Mouse (Mus musculus) right cerebral cortex, adult 2 months (tissue): ENCODE data around the gene H2al1d.
A peak's percentile ranks its signal among the peaks of the same experiment; 100 is the strongest.
"Not testable (repeated sequence)": the region's sequence is repeated elsewhere in the genome, so short reads cannot be mapped to it uniquely, and the experiment has no call there.

ENCODE experiments used
- DNase-seq, 2 experiments: peaks; one replicate each; pipeline ENCODE4 v3.0.0; 2021 to 2022; ENCODE audit warnings: low spot score in 2 of 2

The H2al1d gene

DNA sequence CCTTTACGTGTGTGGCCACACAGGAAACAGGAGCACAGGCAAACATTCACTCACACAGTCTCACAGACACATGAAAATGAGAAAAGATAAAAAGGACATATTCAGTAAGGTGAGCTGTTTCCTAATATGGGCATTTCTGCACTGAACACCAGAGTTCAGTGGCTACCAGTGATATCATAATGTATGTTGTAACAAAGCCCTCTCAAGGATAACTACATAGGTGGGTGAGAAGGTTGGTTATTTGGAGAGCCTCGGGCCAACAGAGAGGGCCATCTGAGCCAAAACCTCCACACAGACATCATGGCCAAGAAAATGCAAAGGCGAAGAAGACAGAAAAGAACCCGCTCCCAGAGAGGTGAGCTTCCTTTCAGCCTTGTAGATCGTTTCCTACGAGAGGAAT, at the start of gene H2al1d:
Gene H2al1d, plus strand, starts transcription at position 301 of the 400 bp plus-strand sequence.
- not testable (repeated sequence) for DNase-seq

DNA sequence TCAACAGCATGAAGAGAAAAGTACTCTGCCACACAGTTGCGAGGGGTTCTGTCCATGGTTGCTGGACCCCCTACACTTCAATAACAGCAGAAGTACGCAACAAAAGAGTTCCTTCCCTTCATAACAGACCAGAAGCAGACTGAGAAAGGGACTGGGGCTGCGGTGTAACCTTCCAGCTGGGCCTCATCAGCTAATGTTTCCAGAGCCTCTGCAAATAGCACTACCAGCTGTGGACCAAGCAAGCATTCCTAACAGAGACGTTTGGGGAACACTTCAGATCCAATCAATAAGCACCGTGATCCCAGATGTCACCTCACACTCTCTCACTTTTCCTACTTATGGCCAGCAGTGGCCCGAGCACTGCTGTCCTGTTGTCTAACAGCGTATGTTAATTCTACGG, 43.7 kb upstream of the H2al1d start:
- no peak for DNase-seq

DNA sequence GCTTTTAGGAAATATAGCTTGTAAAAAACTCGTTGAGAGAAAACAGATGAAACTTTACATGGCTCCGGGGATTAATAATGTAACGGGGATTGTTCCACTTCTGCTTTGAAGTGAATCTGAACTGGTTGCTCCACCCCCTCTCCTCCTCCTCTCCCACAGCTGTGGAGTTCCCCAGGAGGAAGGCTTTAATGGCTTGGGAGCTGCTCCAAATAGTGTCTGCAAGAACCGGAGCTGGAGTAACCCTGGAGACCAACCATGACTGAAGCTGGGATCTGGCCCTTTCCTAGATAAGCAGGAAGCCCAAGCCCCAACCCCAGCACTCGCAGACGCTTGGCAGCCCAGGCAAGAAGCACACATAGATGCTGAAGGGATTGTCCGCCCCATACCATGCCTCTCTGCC, 40.8 kb upstream of the H2al1d start:
- DNase-seq = peak in 1 of 2 experiments; percentile 9

DNA sequence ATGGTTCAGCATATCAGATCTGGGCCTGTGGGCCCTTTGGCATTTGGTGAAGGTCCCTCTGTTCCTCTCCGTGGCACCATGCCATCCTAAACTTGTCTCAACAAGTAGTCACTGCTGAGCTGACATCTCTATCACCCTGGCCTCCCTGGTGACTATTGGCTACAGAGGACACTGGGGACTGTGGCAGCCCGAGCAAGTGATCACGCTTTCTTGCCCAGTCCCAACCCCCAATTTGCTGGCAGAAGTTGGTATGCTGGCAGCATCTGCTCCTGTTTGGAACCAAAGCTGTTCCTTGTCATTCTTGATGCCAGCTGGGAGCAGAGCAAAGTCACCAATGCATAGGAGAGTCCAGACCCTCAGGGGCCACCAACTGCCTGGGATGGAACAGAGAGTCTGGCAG, 39.5 kb upstream of the H2al1d start:
- no peak for DNase-seq

DNA sequence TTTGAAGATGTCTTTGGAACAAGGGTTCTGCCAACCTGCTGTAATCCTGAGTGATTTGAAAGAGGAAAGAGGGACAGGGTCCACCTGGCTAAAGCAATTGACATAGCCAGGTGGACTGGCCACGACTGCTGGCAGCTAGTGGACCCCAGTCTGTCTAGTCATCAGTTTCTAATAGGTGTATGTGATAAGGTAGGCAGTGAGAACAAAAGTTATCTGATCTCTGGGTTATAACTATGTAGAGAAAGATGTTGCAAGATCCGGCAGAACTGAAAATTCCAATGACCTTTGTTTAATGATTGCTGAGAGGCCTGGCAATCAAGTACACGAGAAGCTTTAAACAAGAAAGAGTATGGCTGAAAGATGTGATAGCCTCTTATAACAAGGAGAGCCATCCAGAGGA, 35.4 kb upstream of the H2al1d start:
- no peak for DNase-seq

DNA sequence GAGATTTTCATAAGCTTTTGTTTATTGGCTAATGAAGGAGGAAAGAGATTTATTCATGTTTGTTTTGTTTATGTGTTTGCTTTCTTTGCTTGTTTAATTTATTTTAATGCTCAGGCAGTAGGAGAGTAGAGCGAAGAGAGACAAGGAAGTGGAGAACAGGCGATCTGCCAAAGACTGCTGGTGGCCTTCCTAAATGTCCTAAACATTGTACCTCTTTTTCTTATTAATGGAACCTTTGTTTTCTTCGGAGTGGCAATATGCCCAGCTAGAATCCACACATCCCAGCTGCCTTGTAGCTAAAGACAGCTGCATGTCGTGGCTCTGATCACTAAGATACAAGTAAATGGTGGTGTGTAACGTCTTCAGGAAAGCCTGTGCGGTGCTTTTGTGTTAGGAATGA, 31.5 kb upstream of the H2al1d start:
- DNase-seq = no peak

DNA sequence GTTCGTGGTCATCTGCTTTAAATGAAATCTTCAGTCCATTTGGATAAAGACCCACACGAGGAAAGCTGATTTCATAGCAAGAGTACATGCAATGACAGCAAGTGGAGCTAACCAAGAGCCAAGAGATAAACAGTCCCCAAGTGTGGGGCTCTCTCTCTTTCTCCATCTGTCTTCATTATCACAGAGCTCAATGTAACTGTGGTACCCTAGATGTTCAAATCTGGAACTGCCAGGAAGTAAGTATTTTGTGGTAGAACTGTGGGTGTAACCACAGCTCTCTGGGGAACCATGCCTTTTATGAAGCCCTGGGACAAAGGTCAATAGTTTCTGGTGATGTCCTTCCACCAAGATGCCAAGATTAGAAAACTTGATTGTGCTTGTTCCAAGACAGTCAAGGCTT, 27.9 kb upstream of the H2al1d start:
- DNase-seq = no peak

DNA sequence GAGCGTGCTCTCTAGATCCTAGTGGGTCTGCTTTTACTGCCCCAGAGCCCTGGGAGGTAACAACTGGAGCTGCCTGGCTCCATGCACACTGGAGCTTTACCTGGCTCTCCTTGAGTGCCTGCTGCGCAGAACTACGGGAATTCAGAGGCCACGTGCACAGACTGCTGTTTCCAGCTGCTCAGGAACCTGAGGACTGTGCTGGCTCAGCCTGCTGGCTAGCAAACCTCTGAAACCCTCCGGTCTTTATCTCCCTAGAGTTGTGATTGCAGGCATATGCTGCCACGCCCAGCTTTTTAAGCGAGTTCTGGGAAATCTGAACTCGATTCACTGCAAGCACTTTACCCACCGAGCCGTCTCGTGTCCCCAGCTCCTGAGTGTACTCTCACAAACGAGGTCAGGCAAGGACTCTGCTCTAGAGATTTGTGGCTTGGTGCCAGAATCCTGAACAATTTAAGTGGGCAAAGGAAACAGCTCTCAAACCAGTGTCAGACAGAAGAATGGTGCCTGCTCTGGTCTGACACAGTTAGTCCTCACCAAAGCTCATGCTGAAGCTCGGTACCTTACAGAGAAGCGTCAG, 20.2 kb upstream of the H2al1d start:
- no peak for DNase-seq

DNA sequence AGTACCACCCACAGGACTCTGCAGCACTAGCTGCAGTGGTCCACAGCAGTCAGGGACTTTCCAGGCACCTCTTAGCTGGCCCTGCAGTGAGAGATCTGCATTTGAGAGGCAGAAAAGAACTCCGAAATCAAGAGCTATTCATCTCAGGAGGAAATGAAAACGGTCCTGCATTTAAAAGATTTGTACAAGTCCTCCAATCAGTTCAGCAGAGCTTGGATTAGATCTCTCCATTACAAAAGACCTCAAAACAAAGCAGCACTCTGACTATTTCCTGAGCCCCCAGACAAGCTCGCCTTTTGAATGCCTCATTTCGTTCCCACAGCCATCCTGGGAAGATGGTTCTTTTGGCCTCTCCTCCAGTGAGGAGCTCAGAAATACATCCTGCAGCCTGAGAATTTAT, 19.4 kb upstream of the H2al1d start:
- no peak for DNase-seq

DNA sequence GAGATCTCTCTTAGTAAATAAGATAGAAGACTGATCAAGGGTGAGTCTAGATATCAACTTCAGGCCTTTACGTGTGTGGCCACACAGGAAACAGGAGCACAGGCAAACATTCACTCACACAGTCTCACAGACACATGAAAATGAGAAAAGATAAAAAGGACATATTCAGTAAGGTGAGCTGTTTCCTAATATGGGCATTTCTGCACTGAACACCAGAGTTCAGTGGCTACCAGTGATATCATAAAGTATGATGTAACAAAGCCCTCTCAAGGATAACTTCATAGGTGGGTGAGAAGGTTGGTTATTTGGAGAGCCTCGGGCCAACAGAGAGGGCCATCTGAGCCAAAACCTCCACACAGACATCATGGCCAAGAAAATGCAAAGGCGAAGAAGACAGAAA, 9.7 kb upstream of the H2al1d start, which contains the start of gene H2al1a:
Gene H2al1a, plus strand, starts transcription at position 301 of the 400 bp plus-strand sequence.
- DNase-seq = not testable (repeated sequence)

DNA sequence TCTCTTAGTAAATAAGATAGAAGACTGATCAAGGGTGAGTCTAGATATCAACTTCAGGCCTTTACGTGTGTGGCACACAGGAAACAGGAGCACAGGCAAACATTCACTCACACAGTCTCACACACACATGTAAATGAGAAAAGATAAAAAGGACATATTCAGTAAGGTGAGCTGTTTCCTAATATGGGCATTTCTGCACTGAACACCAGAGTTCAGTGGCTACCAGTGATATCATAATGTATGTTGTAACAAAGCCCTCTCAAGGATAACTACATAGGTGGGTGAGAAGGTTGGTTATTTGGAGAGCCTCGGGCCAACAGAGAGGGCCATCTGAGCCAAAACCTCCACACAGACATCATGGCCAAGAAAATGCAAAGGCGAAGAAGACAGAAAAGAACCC, 6.5 kb upstream of the H2al1d start, which contains the start of gene H2al1b:
Gene H2al1b, plus strand, starts transcription at position 301 of the 400 bp plus-strand sequence.
- not testable (repeated sequence) for DNase-seq

DNA sequence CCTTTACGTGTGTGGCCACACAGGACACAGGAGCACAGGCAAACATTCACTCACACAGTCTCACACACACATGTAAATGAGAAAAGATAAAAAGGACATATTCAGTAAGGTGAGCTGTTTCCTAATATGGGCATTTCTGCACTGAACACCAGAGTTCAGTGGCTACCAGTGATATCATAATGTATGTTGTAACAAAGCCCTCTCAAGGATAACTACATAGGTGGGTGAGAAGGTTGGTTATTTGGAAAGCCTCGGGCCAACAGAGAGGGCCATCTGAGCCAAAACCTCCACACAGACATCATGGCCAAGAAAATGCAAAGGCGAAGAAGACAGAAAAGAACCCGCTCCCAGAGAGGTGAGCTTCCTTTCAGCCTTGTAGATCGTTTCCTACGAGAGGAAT, 3.3 kb upstream of the H2al1d start, which contains the start of gene H2al1c:
Gene H2al1c, plus strand, starts transcription at position 301 of the 400 bp plus-strand sequence.
- DNase-seq = not testable (repeated sequence)

DNA sequence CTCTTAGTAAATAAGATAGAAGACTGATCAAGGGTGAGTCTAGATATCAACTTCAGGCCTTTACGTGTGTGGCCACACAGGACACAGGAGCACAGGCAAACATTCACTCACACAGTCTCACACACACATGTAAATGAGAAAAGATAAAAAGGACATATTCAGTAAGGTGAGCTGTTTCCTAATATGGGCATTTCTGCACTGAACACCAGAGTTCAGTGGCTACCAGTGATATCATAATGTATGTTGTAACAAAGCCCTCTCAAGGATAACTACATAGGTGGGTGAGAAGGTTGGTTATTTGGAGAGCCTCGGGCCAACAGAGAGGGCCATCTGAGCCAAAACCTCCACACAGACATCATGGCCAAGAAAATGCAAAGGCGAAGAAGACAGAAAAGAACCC, 3.0 kb downstream of the H2al1d start, which contains the start of gene H2al1e:
Gene H2al1e, plus strand, starts transcription at position 301 of the 400 bp plus-strand sequence.
- not testable (repeated sequence) for DNase-seq

DNA sequence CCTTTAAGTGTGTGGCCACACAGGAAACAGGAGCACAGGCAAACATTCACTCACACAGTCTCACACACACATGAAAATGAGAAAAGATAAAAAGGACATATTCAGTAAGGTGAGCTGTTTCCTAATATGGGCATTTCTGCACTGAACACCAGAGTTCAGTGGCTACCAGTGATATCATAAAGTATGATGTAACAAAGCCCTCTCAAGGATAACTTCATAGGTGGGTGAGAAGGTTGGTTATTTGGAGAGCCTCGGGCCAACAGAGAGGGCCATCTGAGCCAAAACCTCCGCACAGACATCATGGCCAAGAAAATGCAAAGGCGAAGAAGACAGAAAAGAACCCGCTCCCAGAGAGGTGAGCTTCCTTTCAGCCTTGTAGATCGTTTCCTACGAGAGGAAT, 6.2 kb downstream of the H2al1d start, which contains the start of gene H2al1f:
Gene H2al1f, plus strand, starts transcription at position 301 of the 400 bp plus-strand sequence.
- DNase-seq = not testable (repeated sequence)

DNA sequence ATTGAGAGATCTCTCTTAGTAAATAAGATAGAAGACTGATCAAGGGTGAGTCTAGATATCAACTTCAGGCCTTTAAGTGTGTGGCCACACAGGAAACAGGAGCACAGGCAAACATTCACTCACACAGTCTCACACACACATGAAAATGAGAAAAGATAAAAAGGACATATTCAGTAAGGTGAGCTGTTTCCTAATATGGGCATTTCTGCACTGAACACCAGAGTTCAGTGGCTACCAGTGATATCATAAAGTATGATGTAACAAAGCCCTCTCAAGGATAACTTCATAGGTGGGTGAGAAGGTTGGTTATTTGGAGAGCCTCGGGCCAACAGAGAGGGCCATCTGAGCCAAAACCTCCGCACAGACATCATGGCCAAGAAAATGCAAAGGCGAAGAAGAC, 9.3 kb downstream of the H2al1d start, which contains the start of gene H2al1g:
Gene H2al1g, plus strand, starts transcription at position 301 of the 400 bp plus-strand sequence.
- DNase-seq = not testable (repeated sequence)

DNA sequence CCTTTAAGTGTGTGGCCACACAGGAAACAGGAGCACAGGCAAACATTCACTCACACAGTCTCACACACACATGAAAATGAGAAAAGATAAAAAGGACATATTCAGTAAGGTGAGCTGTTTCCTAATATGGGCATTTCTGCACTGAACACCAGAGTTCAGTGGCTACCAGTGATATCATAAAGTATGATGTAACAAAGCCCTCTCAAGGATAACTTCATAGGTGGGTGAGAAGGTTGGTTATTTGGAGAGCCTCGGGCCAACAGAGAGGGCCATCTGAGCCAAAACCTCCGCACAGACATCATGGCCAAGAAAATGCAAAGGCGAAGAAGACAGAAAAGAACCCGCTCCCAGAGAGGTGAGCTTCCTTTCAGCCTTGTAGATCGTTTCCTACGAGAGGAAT, 12.6 kb downstream of the H2al1d start, which contains the start of gene H2al1h:
Gene H2al1h, plus strand, starts transcription at position 301 of the 400 bp plus-strand sequence.
- DNase-seq = not testable (repeated sequence)

DNA sequence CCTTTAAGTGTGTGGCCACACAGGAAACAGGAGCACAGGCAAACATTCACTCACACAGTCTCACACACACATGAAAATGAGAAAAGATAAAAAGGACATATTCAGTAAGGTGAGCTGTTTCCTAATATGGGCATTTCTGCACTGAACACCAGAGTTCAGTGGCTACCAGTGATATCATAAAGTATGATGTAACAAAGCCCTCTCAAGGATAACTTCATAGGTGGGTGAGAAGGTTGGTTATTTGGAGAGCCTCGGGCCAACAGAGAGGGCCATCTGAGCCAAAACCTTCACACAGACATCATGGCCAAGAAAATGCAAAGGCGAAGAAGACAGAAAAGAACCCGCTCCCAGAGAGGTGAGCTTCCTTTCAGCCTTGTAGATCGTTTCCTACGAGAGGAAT, 15.7 kb downstream of the H2al1d start, which contains the start of gene H2al1i:
Gene H2al1i, plus strand, starts transcription at position 301 of the 400 bp plus-strand sequence.
- DNase-seq = not testable (repeated sequence)

DNA sequence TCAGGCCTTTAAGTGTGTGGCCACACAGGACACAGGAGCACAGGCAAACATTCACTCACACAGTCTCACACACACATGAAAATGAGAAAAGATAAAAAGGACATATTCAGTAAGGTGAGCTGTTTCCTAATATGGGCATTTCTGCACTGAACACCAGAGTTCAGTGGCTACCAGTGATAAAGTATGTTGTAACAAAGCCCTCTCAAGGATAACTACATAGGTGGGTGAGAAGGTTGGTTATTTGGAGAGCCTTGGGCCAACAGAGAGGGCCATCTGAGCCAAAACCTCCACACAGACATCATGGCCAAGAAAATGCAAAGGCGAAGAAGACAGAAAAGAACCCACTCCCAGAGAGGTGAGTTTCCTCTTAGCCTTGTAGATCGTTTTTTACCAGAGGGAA, 18.9 kb downstream of the H2al1d start, which contains the start of gene H2al1j:
Gene H2al1j, plus strand, starts transcription at position 301 of the 400 bp plus-strand sequence.
- not testable (repeated sequence) for DNase-seq

DNA sequence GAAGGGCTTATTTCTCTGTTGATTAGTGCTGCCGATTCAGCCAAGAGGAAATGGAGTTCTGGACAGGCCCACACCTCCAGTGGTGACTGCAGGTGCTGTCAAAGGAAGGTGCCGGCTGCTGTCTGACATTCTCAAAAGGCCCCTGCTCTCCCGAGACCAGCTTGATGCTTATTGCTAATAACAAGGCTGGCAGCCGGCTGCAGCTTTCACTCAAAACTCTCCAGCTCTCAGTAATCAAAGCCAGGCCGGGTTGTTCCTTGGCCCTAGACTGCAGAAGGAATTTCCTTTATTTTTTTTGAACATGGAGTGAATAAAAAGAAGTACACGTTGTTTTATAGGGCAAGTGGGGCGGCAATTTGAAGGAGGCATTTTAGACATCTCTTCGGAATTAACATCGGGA, 37.1 kb downstream of the H2al1d start:
- DNase-seq = no peak

DNA sequence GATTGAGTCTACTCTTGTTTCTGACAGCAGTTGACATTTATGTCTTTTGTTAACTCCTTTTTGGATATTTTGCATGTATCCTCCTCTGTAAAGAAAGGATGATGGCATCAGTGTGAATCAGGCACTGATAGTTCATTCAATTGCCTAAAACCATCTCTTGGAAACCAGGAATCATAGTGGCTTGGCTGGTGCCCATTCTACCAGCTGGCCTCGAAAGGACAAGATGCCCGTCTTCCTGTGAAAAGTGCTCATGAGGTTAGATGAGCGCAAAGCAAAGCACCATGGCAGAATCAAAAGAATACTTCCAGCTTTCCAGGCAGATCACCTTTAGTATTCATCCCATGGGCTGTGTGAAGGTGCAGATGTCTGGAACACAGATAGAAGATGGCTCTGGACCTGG, 38.1 kb downstream of the H2al1d start:
- DNase-seq = no peak
